Mouse (Mus musculus) neural tube, embryonic 10.5 days (tissue): ENCODE data around the gene Sdk1.
A peak's percentile ranks its signal among the peaks of the same experiment; 100 is the strongest.
"Not testable (repeated sequence)": the region's sequence is repeated elsewhere in the genome, so short reads cannot be mapped to it uniquely, and the experiment has no call there.

Source experiments
- DNase-seq: peaks from one replicate; pipeline ENCODE4 v3.0.0-alpha.2; 2017; ENCODE audit warnings: low spot score; ENCODE audit errors: extremely low spot score

Gene Sdk1

GRCm38 (mm10) chr5:141633271-141633670, 392.0 kb downstream of the Sdk1 start:
- DNase-seq: no peak

- DNase-seq: no peak
These were observed 395.1 kb downstream of the Sdk1 start for GRCm38 (mm10) chr5:141636406-141636805.

GRCm38 (mm10) chr5:141637054-141637453, 395.8 kb downstream of the Sdk1 start:
- not testable (repeated sequence) for DNase-seq

GRCm38 (mm10) chr5:141645671-141646070, 404.4 kb downstream of the Sdk1 start:
- no peak for DNase-seq

- DNase-seq: no peak
These were observed 405.3 kb downstream of the Sdk1 start for GRCm38 (mm10) chr5:141646621-141647020.

GRCm38 (mm10) chr5:141649831-141650375, 408.6 kb downstream of the Sdk1 start:
- no peak for DNase-seq

GRCm38 (mm10) chr5:141651690-141652377, 410.5 kb downstream of the Sdk1 start:
- no peak for DNase-seq

- DNase-seq: no peak
These were observed 435.1 kb downstream of the Sdk1 start for GRCm38 (mm10) chr5:141676371-141676770.

GRCm38 (mm10) chr5:141677034-141677433, 435.7 kb downstream of the Sdk1 start:
- DNase-seq: no peak

GRCm38 (mm10) chr5:141677841-141678240, 436.6 kb downstream of the Sdk1 start:
- no peak for DNase-seq

- DNase-seq: no peak
These were observed 445.7 kb downstream of the Sdk1 start for GRCm38 (mm10) chr5:141686876-141687420.

GRCm38 (mm10) chr5:141689442-141690105, 448.3 kb downstream of the Sdk1 start:
- DNase-seq: no peak

- no peak for DNase-seq
These were observed 450.2 kb downstream of the Sdk1 start for GRCm38 (mm10) chr5:141691482-141691975.

- DNase-seq: no peak
These were observed 452.4 kb downstream of the Sdk1 start for GRCm38 (mm10) chr5:141693716-141694115.

GRCm38 (mm10) chr5:141694901-141695300, 453.6 kb downstream of the Sdk1 start:
- DNase-seq: no peak

- no peak for DNase-seq
These were observed 457.1 kb downstream of the Sdk1 start for GRCm38 (mm10) chr5:141698406-141698805.

- DNase-seq: peak; percentile 19
These were observed 479.5 kb downstream of the Sdk1 start for GRCm38 (mm10) chr5:141720751-141721150.

GRCm38 (mm10) chr5:141727968-141728367, 486.7 kb downstream of the Sdk1 start:
- no peak for DNase-seq

GRCm38 (mm10) chr5:141730006-141730405, 488.7 kb downstream of the Sdk1 start:
- DNase-seq: no peak

GRCm38 (mm10) chr5:141738725-141739124, 497.4 kb downstream of the Sdk1 start:
- no peak for DNase-seq

- no peak for DNase-seq
These were observed 507.5 kb downstream of the Sdk1 start for GRCm38 (mm10) chr5:141748793-141749192.

GRCm38 (mm10) chr5:141754278-141754677, 513.0 kb downstream of the Sdk1 start:
- DNase-seq: no peak
